Mouse (Mus musculus): ENCODE results near the gene Tmem260. TPM values are rescaled to one million over a fixed set of nuclear protein-coding genes. Genes with fewer than 3 reads are reported as not detected.
"Not testable (repeated sequence)": the region's sequence is repeated elsewhere in the genome, so short reads cannot be mapped to it uniquely, and the experiment has no call there.

Gene Tmem260
- polyA plus RNA-seq, 1 experiment, result 4.5 TPM

DNA sequence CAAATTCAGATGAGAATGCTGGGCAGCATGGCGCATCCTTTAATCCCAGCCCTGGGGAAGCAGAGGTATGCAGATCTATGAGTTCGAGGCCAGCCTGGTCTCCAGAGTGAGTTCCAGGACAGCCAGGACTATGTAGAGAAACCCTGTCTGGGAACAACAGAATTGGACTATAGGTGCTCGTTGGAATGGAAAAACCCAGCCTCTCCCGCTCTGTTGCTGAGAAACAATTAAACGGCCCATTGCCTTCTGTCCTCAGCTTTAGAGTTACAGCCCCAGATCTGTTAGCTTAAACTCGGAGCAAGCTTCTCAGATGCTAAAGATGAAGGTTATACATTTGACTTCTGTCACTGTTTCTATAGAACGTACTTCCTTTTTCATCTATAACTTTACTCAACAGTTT, 22.4 kb downstream of the Tmem260 start:
- Histone ChIP-seq H3K27ac (ENCODE audit: control insufficient read depth, insufficient read depth, low read depth, low read length, poor library complexity) (no peak overlapping the region), H3K4me3 (replicated peaks; ENCODE audit: control insufficient read depth, low read depth, low read length) (no peak overlapping the region), H3K4me1 (ENCODE audit: control insufficient read depth, insufficient read depth, low read length) (no peaks in the 10 kb centered on the region; the same call in 1 of the 2 replicates)
- 87% methylated on average over 7 of the region's 7 CpGs for whole genome bisulfite sequencing
- no peak for TF ChIP-seq POLR2A (IDR thresholded peaks at IDR 0.05; ENCODE audit: borderline replicate concordance, control insufficient read depth, low read depth, low read length)

DNA sequence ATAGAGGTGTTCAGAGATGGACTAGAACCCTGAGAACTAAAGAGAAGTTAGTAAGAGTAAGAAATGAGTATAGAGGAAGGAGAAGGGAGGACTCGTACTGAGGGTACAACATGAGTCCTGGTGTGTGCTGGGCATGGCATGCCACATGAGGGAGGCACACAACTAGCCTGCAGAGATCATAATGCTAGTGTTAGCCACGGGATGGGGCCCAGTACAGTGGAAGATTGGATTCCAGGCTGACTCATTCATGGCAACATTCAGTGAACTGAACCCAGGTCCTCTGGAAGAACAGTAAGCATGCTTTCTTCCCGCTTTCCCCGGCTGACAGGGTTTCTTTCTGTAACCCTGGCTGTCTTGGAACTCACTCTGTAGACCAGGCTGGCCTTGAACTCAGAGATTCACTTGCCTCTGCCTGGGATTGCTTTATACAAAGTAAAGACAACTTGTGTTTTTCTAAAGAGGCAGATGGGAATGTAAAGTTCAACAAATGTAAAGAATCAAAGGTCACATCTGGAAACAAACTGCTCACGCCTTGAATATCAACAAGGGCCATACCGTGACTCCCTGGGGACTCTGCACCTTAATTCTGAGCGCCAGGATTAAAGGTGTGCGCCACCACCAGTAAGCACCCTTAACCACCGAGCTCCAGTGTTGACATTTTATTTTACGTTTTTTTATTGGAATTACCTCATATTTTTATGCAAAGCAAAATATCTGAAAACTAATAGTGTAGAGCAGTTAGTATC, 25.0 kb downstream of the Tmem260 start:
- no peak overlapping the region for H3K27ac ChIP-seq (ENCODE audit: control insufficient read depth, insufficient read depth, low read depth, low read length, poor library complexity)
- no peak overlapping the region for H3K4me3 ChIP-seq (replicated peaks; ENCODE audit: control insufficient read depth, low read depth, low read length)
- 88% methylated on average over 10 of the region's 10 CpGs for WGBS
- no peak for TF ChIP-seq CTCF (IDR thresholded peaks at IDR 0.05; ENCODE audit: control insufficient read depth, insufficient read depth, low read length)
- no peak for TF ChIP-seq POLR2A (IDR thresholded peaks at IDR 0.05; ENCODE audit: borderline replicate concordance, control insufficient read depth, low read depth, low read length)
- H3K4me1 ChIP-seq (ENCODE audit: control insufficient read depth, insufficient read depth, low read length), result no peaks in the 10 kb centered on the region; the same call in 1 of the 2 replicates

DNA sequence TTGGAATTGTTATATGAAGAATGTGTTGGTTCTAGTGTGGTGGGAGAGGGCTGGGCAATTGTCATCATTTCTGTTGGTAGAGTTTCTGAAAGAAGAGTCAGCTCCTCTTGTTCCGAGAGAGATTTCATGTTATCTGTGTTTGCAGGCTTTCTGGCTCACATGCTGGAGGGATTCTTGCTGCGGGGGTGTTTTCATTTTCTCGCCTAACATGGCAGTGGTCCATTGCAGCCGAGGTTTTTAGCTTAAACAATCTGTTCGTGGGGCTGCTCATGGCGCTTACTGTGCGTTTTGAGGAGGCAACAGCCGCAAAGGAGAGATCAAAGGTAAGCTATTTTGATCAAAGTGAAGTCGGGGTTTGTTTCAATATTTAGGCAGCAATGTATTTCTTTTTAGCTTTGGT, 26.3 kb downstream of the Tmem260 start:
- Histone ChIP-seq H3K4me3 (replicated peaks; ENCODE audit: control insufficient read depth, low read depth, low read length) (no peak overlapping the region), H3K4me1 (ENCODE audit: control insufficient read depth, insufficient read depth, low read length) (no peaks in the 10 kb centered on the region), H3K27ac (ENCODE audit: control insufficient read depth, insufficient read depth, low read depth, low read length, poor library complexity) (no peak overlapping the region)
- no peak for TF ChIP-seq POLR2A (IDR thresholded peaks at IDR 0.05; ENCODE audit: borderline replicate concordance, control insufficient read depth, low read depth, low read length)
- TF ChIP-seq CTCF (IDR thresholded peaks at IDR 0.05; ENCODE audit: control insufficient read depth, insufficient read depth, low read length), result no peak
- WGBS, result 75% methylated on average over 9 of the region's 9 CpGs

DNA sequence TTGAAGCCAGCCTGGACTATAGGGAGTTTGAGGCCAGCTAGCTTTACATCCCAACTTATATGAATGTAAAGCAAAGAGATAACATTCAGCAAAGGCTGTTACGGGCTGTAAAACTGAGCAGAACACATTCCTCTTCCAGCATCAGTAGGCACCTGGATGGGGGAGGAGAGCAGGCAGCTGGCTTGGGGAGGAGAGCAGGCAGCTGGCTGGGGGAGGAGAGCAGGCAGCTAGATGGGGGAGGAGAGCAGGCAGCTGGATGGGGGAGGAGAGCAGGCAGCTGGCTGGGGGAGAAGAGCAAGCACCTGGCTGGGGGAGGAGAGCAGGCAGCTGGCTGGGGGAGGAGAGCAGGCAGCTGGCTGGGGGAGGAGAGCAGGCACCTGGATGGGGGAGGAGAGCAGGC, 29.4 kb downstream of the Tmem260 start:
- WGBS, result 92% methylated on average over 1 of the region's 1 CpGs
- Histone ChIP-seq H3K4me3 (replicated peaks; ENCODE audit: control insufficient read depth, low read depth, low read length) (no peak overlapping the region), H3K27ac (ENCODE audit: control insufficient read depth, insufficient read depth, low read depth, low read length, poor library complexity) (no peak overlapping the region), H3K4me1 (ENCODE audit: control insufficient read depth, insufficient read depth, low read length) (no peaks in the 10 kb centered on the region)
- TF ChIP-seq POLR2A (IDR thresholded peaks at IDR 0.05; ENCODE audit: borderline replicate concordance, control insufficient read depth, low read depth, low read length) (no peak), CTCF (IDR thresholded peaks at IDR 0.05; ENCODE audit: control insufficient read depth, insufficient read depth, low read length) (no peak)

DNA sequence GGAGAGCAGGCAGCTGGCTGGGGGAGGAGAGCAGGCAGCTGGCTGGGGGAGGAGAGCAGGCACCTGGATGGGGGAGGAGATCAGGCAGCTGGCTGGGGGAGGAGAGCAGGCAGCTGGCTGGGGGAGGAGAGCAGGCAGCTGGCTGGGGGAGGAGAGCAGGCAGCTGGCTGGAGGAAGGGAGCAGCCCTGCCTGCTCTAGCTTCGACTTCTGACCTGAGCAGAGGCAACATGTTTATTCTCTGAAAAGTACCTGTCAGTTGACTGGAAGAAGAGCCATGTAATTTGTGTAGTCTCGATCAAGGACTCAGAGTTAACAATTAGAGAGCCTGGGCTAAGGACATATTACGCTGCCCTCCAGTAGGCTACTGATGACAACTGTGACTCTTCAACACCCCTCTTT, 29.9 kb downstream of the Tmem260 start:
- WGBS, result 78% methylated on average over 3 of the region's 3 CpGs
- not testable (repeated sequence) for H3K4me1 ChIP-seq (ENCODE audit: control insufficient read depth, insufficient read depth, low read length); H3K27ac ChIP-seq (ENCODE audit: control insufficient read depth, insufficient read depth, low read depth, low read length, poor library complexity); H3K4me3 ChIP-seq (replicated peaks; ENCODE audit: control insufficient read depth, low read depth, low read length)

DNA sequence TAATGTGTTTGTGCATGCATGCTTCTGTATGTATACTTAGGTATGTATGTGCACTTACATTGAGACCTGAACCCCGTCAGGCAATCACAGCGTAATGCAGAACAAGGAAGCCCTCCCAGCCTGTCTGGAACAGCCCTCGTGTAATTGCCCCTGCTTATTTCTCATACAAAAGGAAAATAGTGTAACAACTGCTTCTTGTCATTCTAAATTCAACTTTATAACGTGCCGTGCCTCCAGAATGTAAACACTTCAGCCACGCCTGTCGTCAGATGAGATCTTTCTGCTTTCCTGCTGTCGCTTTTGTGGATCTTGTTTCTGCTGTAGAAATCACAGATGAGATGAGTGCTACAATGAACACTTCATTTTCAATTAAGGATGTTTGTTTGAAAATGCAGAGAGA, 30.4 kb downstream of the Tmem260 start:
- H3K4me3 ChIP-seq (replicated peaks; ENCODE audit: control insufficient read depth, low read depth, low read length), result no peak overlapping the region
- 89% methylated on average over 8 of the region's 8 CpGs for WGBS
- TF ChIP-seq CTCF (IDR thresholded peaks at IDR 0.05; ENCODE audit: control insufficient read depth, insufficient read depth, low read length), result no peak
- TF ChIP-seq POLR2A (IDR thresholded peaks at IDR 0.05; ENCODE audit: borderline replicate concordance, control insufficient read depth, low read depth, low read length), result no peak
- no peak overlapping the region for H3K27ac ChIP-seq (ENCODE audit: control insufficient read depth, insufficient read depth, low read depth, low read length, poor library complexity)
- H3K4me1 ChIP-seq (ENCODE audit: control insufficient read depth, insufficient read depth, low read length), result no peaks in the 10 kb centered on the region

DNA sequence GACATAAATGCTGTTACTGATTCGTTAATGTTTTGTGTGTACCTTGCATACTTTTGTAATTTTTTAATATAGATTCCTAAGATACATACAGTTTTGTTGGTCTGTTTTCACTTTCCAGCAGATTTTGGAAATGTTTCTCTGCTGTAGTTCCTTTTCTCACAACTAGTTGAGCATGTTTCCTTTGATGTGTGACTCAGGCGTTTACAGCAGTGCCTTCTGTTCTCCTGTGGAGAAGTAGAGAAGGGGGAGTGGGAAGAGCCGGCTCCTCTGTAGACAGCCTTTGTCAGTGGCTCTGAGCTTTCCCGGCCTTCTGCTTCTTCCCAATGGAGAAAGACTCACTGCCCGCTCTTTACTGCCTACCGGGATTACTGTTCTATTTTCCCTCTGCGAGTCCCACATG, 35.7 kb downstream of the Tmem260 start:
- WGBS, result 79% methylated on average over 7 of the region's 7 CpGs
- no peak for TF ChIP-seq CTCF (IDR thresholded peaks at IDR 0.05; ENCODE audit: control insufficient read depth, insufficient read depth, low read length)
- TF ChIP-seq POLR2A (IDR thresholded peaks at IDR 0.05; ENCODE audit: borderline replicate concordance, control insufficient read depth, low read depth, low read length), result no peak
- H3K4me1 ChIP-seq (ENCODE audit: control insufficient read depth, insufficient read depth, low read length), result no peaks in the 10 kb centered on the region

DNA sequence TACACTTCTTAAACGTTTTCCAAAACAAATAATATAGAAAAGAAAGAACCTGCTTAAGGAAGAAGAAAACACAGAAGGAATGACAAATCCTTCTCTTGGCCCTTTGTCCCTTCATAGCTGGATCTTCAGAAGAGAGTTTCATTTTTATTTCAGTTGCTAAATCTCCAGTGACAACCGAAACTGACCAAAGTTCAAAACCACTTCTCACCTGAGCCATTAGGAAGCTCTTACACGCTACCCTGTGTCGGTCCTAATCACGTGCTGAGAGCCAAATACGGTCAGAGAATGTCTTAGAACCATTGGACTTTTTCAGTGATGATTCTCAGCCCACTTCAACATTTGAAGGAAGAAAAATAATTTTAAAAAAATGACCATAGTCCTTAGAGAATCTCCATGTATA, 36.8 kb downstream of the Tmem260 start:
- TF ChIP-seq CTCF (IDR thresholded peaks at IDR 0.05; ENCODE audit: control insufficient read depth, insufficient read depth, low read length) (no peak), POLR2A (IDR thresholded peaks at IDR 0.05; ENCODE audit: borderline replicate concordance, control insufficient read depth, low read depth, low read length) (no peak)
- WGBS, result 85% methylated on average over 6 of the region's 6 CpGs
- no peak overlapping the region for H3K27ac ChIP-seq (ENCODE audit: control insufficient read depth, insufficient read depth, low read depth, low read length, poor library complexity)
- H3K4me1 ChIP-seq (ENCODE audit: control insufficient read depth, insufficient read depth, low read length), result no peaks in the 10 kb centered on the region
- H3K4me3 ChIP-seq (replicated peaks; ENCODE audit: control insufficient read depth, low read depth, low read length), result no peak overlapping the region

More for the DNA sequence above, 35.7 kb downstream of the Tmem260 start:
- no peak overlapping the region for H3K4me3 ChIP-seq (replicated peaks; ENCODE audit: control insufficient read depth, low read depth, low read length)
- no peak overlapping the region for H3K27ac ChIP-seq (ENCODE audit: control insufficient read depth, insufficient read depth, low read depth, low read length, poor library complexity)

DNA sequence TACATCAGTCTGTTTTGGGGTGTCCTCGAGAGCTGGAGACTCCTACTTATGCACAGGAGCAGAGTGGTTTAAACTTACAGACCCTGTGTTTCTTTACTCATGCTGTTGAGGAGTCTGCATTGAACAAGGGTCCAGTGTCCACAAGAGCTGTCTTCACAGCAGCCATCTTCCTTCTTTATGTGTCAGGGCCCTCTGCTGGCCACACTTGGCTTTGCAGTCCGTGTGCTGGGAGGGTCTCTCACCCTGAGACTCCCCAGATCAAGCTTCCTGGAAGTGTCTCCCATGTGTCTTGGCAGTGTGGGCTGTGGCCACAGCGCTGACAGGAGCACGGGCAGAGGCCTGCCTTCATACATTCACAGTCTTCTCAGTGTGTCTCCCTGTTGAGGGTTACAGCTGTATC, 48.0 kb downstream of the Tmem260 start:
- Histone ChIP-seq H3K4me3 (replicated peaks; ENCODE audit: control insufficient read depth, low read depth, low read length) (no peak overlapping the region), H3K27ac (ENCODE audit: control insufficient read depth, insufficient read depth, low read depth, low read length, poor library complexity) (no peak overlapping the region), H3K4me1 (ENCODE audit: control insufficient read depth, insufficient read depth, low read length) (no peaks in the 10 kb centered on the region)
- WGBS, result 54% methylated on average over 4 of the region's 4 CpGs
- TF ChIP-seq POLR2A (IDR thresholded peaks at IDR 0.05; ENCODE audit: borderline replicate concordance, control insufficient read depth, low read depth, low read length), result no peak
- peak; percentile 60 for TF ChIP-seq CTCF (IDR thresholded peaks at IDR 0.05; ENCODE audit: control insufficient read depth, insufficient read depth, low read length)

Measured in bone marrow, adult 2 months (tissue).